Mouse (Mus musculus): ENCODE data around the gene Pik3ip1.

Pik3ip1 gene

DNA sequence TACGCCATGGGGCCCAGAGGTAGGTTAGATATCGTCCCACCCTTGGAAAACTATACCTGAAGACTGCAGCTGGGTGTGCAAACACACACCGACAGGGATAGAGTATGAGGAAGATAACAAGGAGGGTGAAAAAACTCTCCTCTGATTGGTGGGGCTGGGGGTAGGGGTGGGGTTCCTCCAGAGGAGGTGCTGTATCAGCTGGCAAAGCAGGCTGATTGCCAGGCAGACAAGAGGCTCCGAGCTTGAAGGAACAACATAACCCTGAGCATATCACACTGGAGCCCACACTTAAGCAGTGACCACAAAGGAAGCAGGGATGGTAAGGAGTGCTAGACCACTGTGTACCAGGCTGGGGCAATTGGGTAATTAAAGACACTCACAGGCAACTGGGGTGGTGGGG is 49.2 kb downstream of the Pik3ip1 start:
- no peak for DNase-seq (ENCODE audit: low read depth, low spot score)

DNA sequence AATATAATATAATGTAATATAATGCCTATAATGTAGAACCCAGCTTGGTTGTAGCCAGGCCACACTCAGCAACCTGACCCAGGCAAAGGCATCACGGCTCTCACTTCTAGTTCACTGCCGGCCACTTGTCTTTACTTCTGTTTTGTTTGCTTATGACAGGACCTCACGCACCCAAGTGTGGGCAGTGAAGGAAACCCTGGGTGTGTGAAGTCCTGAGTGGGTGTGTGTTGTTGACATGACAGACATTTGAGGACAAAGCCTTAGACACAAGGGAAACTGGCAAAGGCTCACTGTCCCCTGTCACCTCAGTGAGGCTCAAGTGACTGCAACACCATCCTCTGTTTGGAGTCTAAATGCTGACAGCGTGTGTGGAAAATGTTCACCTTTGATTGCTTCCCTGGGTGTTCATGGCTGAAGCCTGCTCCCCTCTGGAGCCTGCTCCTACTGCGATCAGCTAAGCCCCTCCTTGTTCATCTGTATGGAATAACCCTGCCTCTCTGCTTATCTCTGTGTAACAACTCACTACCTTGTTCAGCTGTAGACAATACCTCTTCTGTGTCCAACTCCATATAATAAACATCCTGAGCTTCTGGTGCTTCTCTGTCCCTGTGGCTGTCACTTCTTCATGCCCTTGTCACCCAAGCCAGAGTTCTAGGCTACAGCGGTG is 51.1 kb downstream of the Pik3ip1 start:
- no peak for DNase-seq (ENCODE audit: low read depth, low spot score)

- DNase-seq (ENCODE audit: low read depth, low spot score): no peak
Measured at GRCm38 (mm10) chr11:3382602-3383594, 52.7 kb downstream of the Pik3ip1 start.

DNA sequence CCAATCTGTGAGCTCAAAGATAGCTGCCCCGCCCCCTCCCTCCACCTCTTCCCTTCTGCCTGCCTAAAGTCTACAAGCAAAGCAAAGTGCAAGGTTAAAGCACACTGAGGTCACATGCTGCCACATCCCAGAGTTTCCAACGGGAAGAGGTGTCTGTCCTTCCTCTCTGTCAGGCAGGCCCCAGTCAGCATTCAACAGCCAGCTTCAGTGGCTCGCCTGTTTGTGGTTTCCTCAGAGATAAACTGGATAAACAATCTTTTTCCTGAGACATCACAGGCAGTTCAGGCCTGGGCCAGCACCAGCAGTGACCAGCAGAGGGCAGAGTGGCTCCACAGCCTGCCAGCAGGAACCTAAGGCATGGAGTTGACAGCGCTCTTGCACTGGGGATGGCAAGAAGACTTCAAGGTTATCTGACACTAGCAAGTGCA is 56.8 kb downstream of the Pik3ip1 start:
- DNase-seq (ENCODE audit: low read depth, low spot score): no peak

- no peak for DNase-seq (ENCODE audit: low read depth, low spot score)
Measured at GRCm38 (mm10) chr11:3387482-3388196, 57.4 kb downstream of the Pik3ip1 start.

GRCm38 (mm10) chr11:3389996-3390395 is 59.8 kb downstream of the Pik3ip1 start:
- no peak for DNase-seq (ENCODE audit: low read depth, low spot score)

- no peak for DNase-seq (ENCODE audit: low read depth, low spot score)
Measured at GRCm38 (mm10) chr11:3390789-3391188, 60.6 kb downstream of the Pik3ip1 start.

DNA sequence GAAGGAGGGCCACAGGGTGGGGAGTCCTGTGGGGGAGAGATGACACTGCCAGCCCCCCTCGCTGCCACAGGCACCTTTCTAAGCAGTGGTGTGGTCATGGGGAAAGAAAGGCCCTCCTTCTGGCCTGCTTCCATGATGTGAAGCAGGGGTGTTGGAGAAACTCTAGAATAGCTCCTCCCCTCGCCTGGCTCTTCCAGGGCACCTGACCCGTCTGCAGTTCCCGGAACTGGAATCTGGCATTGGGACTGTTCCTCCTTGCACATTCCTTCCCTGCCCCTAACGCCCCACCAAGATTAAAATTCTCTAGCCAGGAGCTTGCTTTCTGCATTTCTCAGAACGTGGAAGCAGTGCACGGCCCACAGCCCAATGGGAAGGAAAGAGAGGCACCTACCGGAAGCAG is 62.3 kb downstream of the Pik3ip1 start:
- no peak for DNase-seq (ENCODE audit: low read depth, low spot score)

Measured in telencephalon, adult 2 months (tissue).